Mouse (Mus musculus) testis, adult 2 months (tissue): ENCODE data around the gene Ffar3.

ENCODE experiments used
- CTCF ChIP-seq: fragments of 200-500 bp; IDR thresholded peaks from 2 replicates; pipeline ENCODE4 v1.5.1; 2012; ENCODE audit warnings: low read depth, mild to moderate bottlenecking, inconsistent platforms, low read length, moderate library complexity; ENCODE audit not compliant: control insufficient read depth, insufficient read depth, insufficient replicate concordance
- POLR2A ChIP-seq: fragments of 200-500 bp; IDR thresholded peaks from 2 replicates; pipeline ENCODE4 v1.6.1; 2012; ENCODE audit warnings: low read depth, mild to moderate bottlenecking, inconsistent platforms, low read length, moderate library complexity; ENCODE audit not compliant: control insufficient read depth

DNA sequence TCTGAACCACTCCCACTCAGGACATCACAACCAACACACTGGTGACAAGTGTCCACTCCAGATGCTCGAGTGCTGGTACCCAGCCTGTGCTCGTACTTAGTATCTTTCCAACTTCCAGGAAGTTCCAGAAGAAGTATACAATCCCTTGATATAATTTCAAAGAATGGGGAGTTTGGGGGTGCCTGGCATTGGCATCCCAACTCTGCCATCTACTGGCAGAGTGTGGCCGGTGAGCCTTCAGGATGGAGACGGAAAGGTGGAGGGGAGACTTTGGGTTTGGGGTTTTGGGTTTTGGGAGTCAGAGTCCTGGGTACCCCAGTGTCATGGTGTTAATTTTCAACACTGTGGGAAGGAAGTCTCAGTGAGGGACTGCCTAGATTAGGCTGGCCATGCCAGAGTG lies 48.1 kb upstream of the Ffar3 start:
- TF ChIP-seq CTCF: peak; percentile 25; the same call in 1 of the 2 replicates
- no peak for TF ChIP-seq POLR2A
